Mouse (Mus musculus) heart, adult 2 months (tissue): ENCODE data around the gene Fbxl13. TPM values are rescaled to one million over a fixed set of nuclear protein-coding genes. Genes with fewer than 3 reads are reported as not detected.

ENCODE experiments used
- DNase-seq, 2 experiments: peaks; one replicate each; pipeline ENCODE4 v3.0.0; 2021
- H3K27ac ChIP-seq: fragments of 200-600 bp; 2 replicates; pipeline ENCODE4 v1.8.1; 2022
- H3K27me3 ChIP-seq: fragments of 200-500 bp; 2 replicates; pipeline ENCODE4 v1.6.1; 2012; ENCODE audit warnings: mild to moderate bottlenecking, low read length, inconsistent platforms, mixed read lengths; ENCODE audit not compliant: control insufficient read depth, insufficient read depth
- H3K36me3 ChIP-seq: fragments of 200-500 bp; 2 replicates; pipeline ENCODE4 v1.6.1; 2012; ENCODE audit warnings: low read length, inconsistent platforms; ENCODE audit not compliant: control insufficient read depth, insufficient read depth
- H3K4me1 ChIP-seq: fragments of 200-500 bp; 2 replicates; pipeline ENCODE4 v1.6.1; 2011; ENCODE audit warnings: low read length; ENCODE audit not compliant: control insufficient read depth, insufficient read depth
- H3K4me3 ChIP-seq: fragments of 200-600 bp; 2 replicates; pipeline ENCODE4 v1.8.1; 2022
- H3K79me2 ChIP-seq: fragments of 200-500 bp; replicated peaks from 2 replicates; pipeline ENCODE4 v1.6.1; 2012; ENCODE audit warnings: mild to moderate bottlenecking, inconsistent platforms, low read length, moderate library complexity, mixed read lengths; ENCODE audit not compliant: control insufficient read depth, insufficient read depth
- H3K9ac ChIP-seq: fragments of 200-500 bp; 2 replicates; pipeline ENCODE4 v1.6.1; 2012; ENCODE audit warnings: low read depth, mild to moderate bottlenecking, control low read depth, inconsistent platforms, low read length, mixed read lengths
- CTCF ChIP-seq: fragments of 200-600 bp; IDR thresholded peaks from 2 replicates; pipeline ENCODE4 v1.8.1; 2022; ENCODE audit warnings: antibody characterized with exemption, mild to moderate bottlenecking, moderate library complexity
- EP300 ChIP-seq: fragments of 200-500 bp; IDR thresholded peaks from 2 replicates; pipeline ENCODE4 v1.6.1; 2011; ENCODE audit warnings: low read depth, low read length, control low read depth; ENCODE audit not compliant: insufficient read depth
- POLR2A ChIP-seq: fragments of 200-500 bp; IDR thresholded peaks from 2 replicates; pipeline ENCODE4 v1.6.1; 2011; ENCODE audit warnings: mild to moderate bottlenecking, low read depth, low read length, control low read depth; ENCODE audit not compliant: insufficient read depth
- WGBS: fragments of 180-500 bp; shearing (Covaris S2); methylation state at CpG from one replicate; pipeline ENCODE4 v1.1.7; 2018; 5-methylcytosine and 5-hydroxymethylcytosine counted together
- intact Hi-C: fragments of 180-260 bp; cut with DNase I; formaldehyde crosslinking; loops from one replicate; pipeline ENCODE4 v1.15.1; 2025
- polyA plus RNA-seq: library from polyadenylated mRNA; depleted of rRNA; stranded (reverse); fragments of >200 nt; gene quantifications from 2 replicates; pipeline ENCODE4 v1.2.3, GENCODE M21; 2012
- total RNA-seq, 2 experiments: library from RNA; stranded (reverse); gene quantifications; 2 replicates each; pipeline ENCODE4 v1.2.3; 2021

Fbxl13 gene
- total and polyA plus RNA-seq, 3 experiments, result 0.47 TPM; not detected in 2

DNA sequence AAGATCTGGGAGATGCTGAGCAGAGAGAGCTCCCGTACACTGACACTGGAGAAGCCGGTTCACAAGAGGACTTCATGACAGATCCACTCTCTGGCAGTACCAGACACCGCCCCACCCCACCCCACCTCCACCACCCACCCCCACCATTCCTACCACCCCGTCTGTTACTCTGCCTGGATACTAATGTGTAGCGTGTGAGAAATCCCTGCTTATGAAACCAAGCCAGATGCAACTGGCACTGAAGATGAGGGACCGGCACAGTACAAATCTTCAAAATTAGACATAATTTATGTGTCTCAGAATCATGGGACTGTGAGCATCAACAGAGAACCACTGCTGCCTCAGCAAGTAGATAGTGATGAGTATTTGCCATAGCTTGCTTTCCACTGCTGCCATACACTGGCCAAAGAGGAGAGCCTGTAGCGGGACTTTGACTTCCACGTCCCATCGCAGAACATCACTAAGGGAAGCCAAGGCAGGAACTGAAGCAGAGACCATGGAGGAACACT lies 52.2 kb downstream of the Fbxl13 start:
- WGBS, result 85% methylated on average over 9 of the region's 9 CpGs
- no peaks in the 10 kb centered on the region for H3K27me3 ChIP-seq
- no peak overlapping the region for H3K4me3 ChIP-seq
- H3K4me1 ChIP-seq, result no peaks in the 10 kb centered on the region
- H3K27ac ChIP-seq, result no peak overlapping the region
- DNase-seq, result no peak
- no peak for TF ChIP-seq POLR2A
- TF ChIP-seq EP300, result no peak
- TF ChIP-seq CTCF, result no peak
- no peak overlapping the region for H3K9ac ChIP-seq
- no peaks in the 10 kb centered on the region for H3K79me2 ChIP-seq
- H3K36me3 ChIP-seq, result no peaks in the 10 kb centered on the region
- intact Hi-C loops, result no loop called here

DNA sequence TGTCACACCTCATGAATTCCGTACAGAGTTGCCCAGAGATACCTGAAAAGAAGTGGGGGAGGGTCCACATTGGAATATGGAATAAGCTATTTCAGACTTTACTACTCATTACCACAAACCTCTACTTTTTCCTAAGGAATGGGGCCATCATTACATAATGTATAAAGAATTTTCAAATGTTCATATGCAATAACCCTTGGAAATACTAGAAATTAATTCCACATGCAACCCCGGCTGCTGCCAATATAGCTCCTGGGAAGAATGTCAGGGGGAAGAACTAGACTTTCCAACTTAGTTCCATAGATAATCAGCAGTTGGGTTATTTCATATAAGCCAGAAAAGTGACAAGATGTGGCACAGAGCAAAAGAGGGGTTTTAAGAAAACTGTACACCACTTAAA lies 53.3 kb downstream of the Fbxl13 start:
- Histone ChIP-seq H3K9ac (no peak overlapping the region), H3K79me2 (no peaks in the 10 kb centered on the region), H3K4me3 (no peak overlapping the region), H3K27ac (no peak overlapping the region), H3K4me1 (no peaks in the 10 kb centered on the region), H3K27me3 (no peaks in the 10 kb centered on the region), H3K36me3 (no peaks in the 10 kb centered on the region)
- 80% methylated on average over 2 of the region's 2 CpGs for WGBS
- DNase-seq, result no peak
- no peak for TF ChIP-seq EP300
- no peak for TF ChIP-seq CTCF
- no peak for TF ChIP-seq POLR2A
- intact Hi-C loops, result no loop called here

DNA sequence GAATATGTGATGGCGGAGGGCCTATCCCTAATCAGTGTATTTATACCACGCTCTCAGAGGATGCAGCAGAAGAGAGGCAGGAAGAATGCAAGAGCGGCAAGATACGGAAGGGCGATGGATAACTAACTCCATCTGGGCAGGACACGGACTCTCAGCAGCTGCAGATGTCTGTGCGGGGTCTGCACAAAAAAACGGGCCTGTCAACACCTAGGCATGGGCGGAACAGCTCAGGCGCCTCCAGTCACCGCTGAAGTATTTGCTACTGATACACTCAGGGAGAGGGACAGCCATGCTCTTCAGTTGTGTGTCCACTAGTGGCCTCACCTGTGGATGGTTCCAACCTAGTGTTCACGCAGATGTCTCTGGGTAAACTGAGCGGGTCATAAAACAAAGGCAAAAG lies 57.2 kb downstream of the Fbxl13 start:
- no peaks in the 10 kb centered on the region for H3K4me1 ChIP-seq
- no peaks in the 10 kb centered on the region for H3K36me3 ChIP-seq
- intact Hi-C loops, result loop anchor here (5.0 kb wide), 1 partner anchor 261 kb away; no protein-coding TSS in a partner anchor
- H3K9ac ChIP-seq, result no peak overlapping the region
- WGBS, result 57% methylated on average over 13 of the region's 13 CpGs
- DNase-seq, result no peak
- no peaks in the 10 kb centered on the region for H3K79me2 ChIP-seq
- no peaks in the 10 kb centered on the region for H3K27me3 ChIP-seq
- no peak overlapping the region for H3K4me3 ChIP-seq
- no peak for TF ChIP-seq CTCF
- TF ChIP-seq EP300, result no peak
- TF ChIP-seq POLR2A, result no peak
- no peak overlapping the region for H3K27ac ChIP-seq

DNA sequence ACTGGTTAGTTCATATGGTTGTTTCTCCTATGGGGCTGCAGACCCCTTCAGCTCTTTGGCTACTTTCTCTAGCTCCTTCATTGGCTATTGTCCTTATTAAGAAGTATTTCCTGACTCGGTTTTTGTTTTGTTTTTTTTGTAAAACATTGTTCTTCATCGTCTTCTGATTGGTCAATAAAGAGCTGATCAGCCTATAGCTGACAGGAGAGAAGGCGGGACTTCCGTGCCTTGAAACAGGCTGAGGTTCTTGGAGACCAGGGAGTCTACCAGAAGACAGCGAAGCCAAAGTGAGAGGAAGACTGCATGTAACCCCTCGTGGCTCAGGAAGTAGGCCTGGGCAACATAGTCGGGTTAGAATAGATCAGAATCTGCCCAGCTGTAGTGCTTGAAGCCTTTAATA lies 57.8 kb downstream of the Fbxl13 start:
- no peaks in the 10 kb centered on the region for H3K27me3 ChIP-seq
- no peaks in the 10 kb centered on the region for H3K4me1 ChIP-seq
- no peak overlapping the region for H3K9ac ChIP-seq
- no peak for DNase-seq
- H3K27ac ChIP-seq, result no peak overlapping the region
- H3K79me2 ChIP-seq, result no peaks in the 10 kb centered on the region
- H3K4me3 ChIP-seq, result no peak overlapping the region
- no peaks in the 10 kb centered on the region for H3K36me3 ChIP-seq
- intact Hi-C loops, result loop anchor here (5.0 kb wide), 1 partner anchor 260 kb away; no protein-coding TSS in a partner anchor
- WGBS, result 60% methylated on average over 7 of the region's 7 CpGs
- TF ChIP-seq EP300, result no peak
- TF ChIP-seq POLR2A, result no peak
- no peak for TF ChIP-seq CTCF

DNA sequence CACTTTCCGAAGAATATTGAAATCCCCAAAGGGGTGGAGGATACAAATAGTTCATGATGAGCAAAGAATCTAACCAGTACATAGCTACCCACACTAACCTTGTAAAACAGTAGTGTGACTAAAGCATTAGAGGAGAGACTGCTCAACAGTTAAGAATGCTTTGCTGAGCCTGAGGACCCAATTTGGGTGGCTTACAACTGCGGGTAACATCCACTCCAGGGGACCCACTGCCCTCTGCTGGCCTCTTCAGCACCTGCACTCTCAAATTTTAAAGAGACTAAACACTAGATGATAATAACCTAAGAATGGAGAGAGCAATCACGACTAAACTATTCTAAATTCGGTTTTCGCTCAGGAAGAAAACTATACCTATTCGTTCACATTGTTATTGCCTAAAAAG lies 58.7 kb downstream of the Fbxl13 start:
- peak; percentile 15 to 47 for DNase-seq
- Histone ChIP-seq H3K4me3 (no peak overlapping the region), H3K4me1 (no peaks in the 10 kb centered on the region), H3K27me3 (no peaks in the 10 kb centered on the region), H3K79me2 (no peaks in the 10 kb centered on the region), H3K36me3 (no peaks in the 10 kb centered on the region), H3K9ac (no peak overlapping the region), H3K27ac (no peak overlapping the region)
- intact Hi-C loops, result loop anchor here (1.0 to 5.0 kb wide), 3 partner anchors 152 to 321 kb away; no protein-coding TSS in a partner anchor
- TF ChIP-seq EP300 (no peak), CTCF (peak; percentile 81), POLR2A (no peak)
- WGBS, result 53% methylated on average over 6 of the region's 6 CpGs

DNA sequence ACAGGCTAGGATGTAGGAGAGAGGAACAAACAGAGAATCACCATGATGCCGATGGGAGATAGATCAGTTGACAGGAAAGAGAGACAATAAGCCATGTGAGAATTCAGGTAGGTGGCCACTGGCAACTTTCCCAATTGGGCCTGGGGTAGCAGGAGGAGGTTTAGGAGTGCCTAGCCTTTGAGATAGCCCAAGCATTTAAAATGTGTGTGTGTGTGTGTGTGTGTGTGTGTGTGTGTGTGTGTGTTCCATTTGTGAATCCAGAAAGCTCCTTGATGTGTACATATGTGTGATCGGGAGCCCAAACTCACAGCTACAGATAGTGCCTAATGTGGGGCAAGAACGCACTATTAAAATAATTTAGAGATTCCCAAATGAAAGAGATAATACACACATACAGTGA lies 67.3 kb downstream of the Fbxl13 start:
- H3K9ac ChIP-seq, result no peak overlapping the region
- H3K27me3 ChIP-seq, result no peaks in the 10 kb centered on the region
- TF ChIP-seq CTCF, result no peak
- TF ChIP-seq EP300, result no peak
- TF ChIP-seq POLR2A, result no peak
- intact Hi-C loops, result no loop called here
- DNase-seq, result no peak
- no peaks in the 10 kb centered on the region for H3K79me2 ChIP-seq
- no peaks in the 10 kb centered on the region for H3K4me1 ChIP-seq
- H3K36me3 ChIP-seq, result no peaks in the 10 kb centered on the region
- no peak overlapping the region for H3K4me3 ChIP-seq
- WGBS, result 71% methylated on average over 3 of the region's 3 CpGs
- H3K27ac ChIP-seq, result no peak overlapping the region
